Mouse (Mus musculus) liver, postnatal 0 days (tissue): ENCODE data around the gene Atrnl1. TPM values are rescaled to one million over a fixed set of nuclear protein-coding genes. Genes with fewer than 3 reads are reported as not detected.

ENCODE experiments used
- ATAC-seq: fragments of 200-750 bp; cut with Nextera tagmentation; 2 replicates; pipeline ENCODE4 v1.8.0; 2017; ENCODE audit warnings: mild to moderate bottlenecking, moderate library complexity
- DNase-seq: peaks from one replicate; pipeline ENCODE4 v3.0.0-alpha.2; 2016
- H3K27ac ChIP-seq: fragments of 300-500 bp; sonication (generic); 2 replicates; pipeline ENCODE4 v1.5.1; 2014; ENCODE audit warnings: antibody characterized with exemption, moderate library complexity, mild to moderate bottlenecking, low read depth
- H3K27me3 ChIP-seq: fragments of 300-500 bp; sonication (generic); 2 replicates; pipeline ENCODE4 v1.6.1; 2014; ENCODE audit warnings: low read length, control low read depth, mixed read lengths; ENCODE audit not compliant: insufficient read depth
- H3K36me3 ChIP-seq: fragments of 300-500 bp; sonication (generic); replicated peaks from 2 replicates; pipeline ENCODE4 v1.6.1; 2014; ENCODE audit warnings: mild to moderate bottlenecking, control low read depth, low read length, moderate library complexity, mixed read lengths; ENCODE audit not compliant: insufficient read depth
- H3K4me1 ChIP-seq: fragments of 300-500 bp; sonication (generic); 2 replicates; pipeline ENCODE4 v1.6.1; 2014; ENCODE audit warnings: antibody characterized with exemption, mild to moderate bottlenecking, control low read depth; ENCODE audit not compliant: insufficient read depth
- H3K4me2 ChIP-seq: fragments of 300-500 bp; sonication (generic); 2 replicates; pipeline ENCODE4 v1.6.1; 2014; ENCODE audit warnings: low read depth, mild to moderate bottlenecking, low read length, moderate library complexity, mixed read lengths
- H3K4me3 ChIP-seq: fragments of 300-500 bp; sonication (generic); 2 replicates; pipeline ENCODE4 v1.5.1; 2014; ENCODE audit warnings: low read depth, low read length
- H3K9ac ChIP-seq: fragments of 300-500 bp; sonication (generic); replicated peaks from 2 replicates; pipeline ENCODE4 v1.6.1; 2014; ENCODE audit warnings: mild to moderate bottlenecking, moderate library complexity
- H3K9me3 ChIP-seq: fragments of 300-500 bp; sonication (generic); 2 replicates; pipeline ENCODE4 v1.6.1; 2016; ENCODE audit warnings: mild to moderate bottlenecking, control low read depth, low read length, mixed read lengths
- CTCF ChIP-seq: sonication (generic); IDR thresholded peaks from 2 replicates; pipeline ENCODE4 v1.5.1; 2016; ENCODE audit warnings: antibody characterized with exemption, low read depth
- EP300 ChIP-seq: IDR thresholded peaks from 2 replicates; pipeline ENCODE4 v1.6.1; 2016; ENCODE audit warnings: antibody characterized with exemption, low read depth, mild to moderate bottlenecking
- WGBS: fragments of 180-500 bp; shearing (Covaris S2); extraction: QIAGEN DNeasy Blood & Tissue Kit; methylation state at CpG from one replicate; pipeline ENCODE4 v1.1.7; 2014; ENCODE audit not compliant: insufficient replicate concordance; 5-methylcytosine and 5-hydroxymethylcytosine counted together
- polyA plus RNA-seq: library from polyadenylated mRNA; unstranded; fragments of >200 nt; fragmentation: Nextera tagmentation; extraction: Ambion mirVana; gene quantifications from 2 replicates; pipeline ENCODE4 v1.2.1, GENCODE M21; 2015

Atrnl1 gene
- polyA plus RNA-seq, 1 experiment from 2014 or later = 0.70 TPM

- Histone ChIP-seq H3K36me3 (peaks cover 3% of the 10 kb centered on the region; the same call in 1 of the 2 replicates), H3K4me2 (no peak overlapping the region), H3K4me1 (no peaks in the 10 kb centered on the region), H3K27ac (no peak overlapping the region), H3K9me3 (no peaks in the 10 kb centered on the region), H3K27me3 (no peaks in the 10 kb centered on the region), H3K4me3 (no peak overlapping the region), H3K9ac (no peak overlapping the region)
- no peak for ATAC-seq
- no peak for DNase-seq
- TF ChIP-seq CTCF = no peak
- 87% methylated on average over 14 of the region's 14 CpGs for WGBS
Measured at GRCm38 (mm10) chr19:57752189-57752588, 141.4 kb downstream of the Atrnl1 start.

- H3K27ac ChIP-seq = peak overlapping the region; percentile 11; the same call in 1 of the 2 replicates
- no peaks in the 10 kb centered on the region for H3K27me3 ChIP-seq
- TF ChIP-seq EP300 = no peak
- TF ChIP-seq CTCF = no peak
- H3K4me1 ChIP-seq = peaks cover 4% of the 10 kb centered on the region; the same call in 1 of the 2 replicates
- DNase-seq = no peak
- no peak overlapping the region for H3K4me2 ChIP-seq
- H3K9me3 ChIP-seq = no peaks in the 10 kb centered on the region
- WGBS = 66% methylated on average over 2 of the region's 2 CpGs
- peak; percentile 51; the same call in 1 of the 2 replicates for ATAC-seq
- H3K36me3 ChIP-seq = no peaks in the 10 kb centered on the region
- no peak overlapping the region for H3K9ac ChIP-seq
- H3K4me3 ChIP-seq = no peak overlapping the region
Measured at GRCm38 (mm10) chr19:57762526-57762925, 151.7 kb downstream of the Atrnl1 start.

- H3K4me3 ChIP-seq = no peak overlapping the region
- TF ChIP-seq CTCF (no peak), EP300 (no peak)
- H3K4me2 ChIP-seq = no peak overlapping the region
- WGBS = 76% methylated on average over 16 of the region's 16 CpGs
- DNase-seq = no peak
- no peak overlapping the region for H3K9ac ChIP-seq
- no peaks in the 10 kb centered on the region for H3K27me3 ChIP-seq
- no peak overlapping the region for H3K27ac ChIP-seq
- H3K36me3 ChIP-seq = no peaks in the 10 kb centered on the region
- H3K9me3 ChIP-seq = no peaks in the 10 kb centered on the region
- H3K4me1 ChIP-seq = peaks cover 4% of the 10 kb centered on the region; the same call in 1 of the 2 replicates
- ATAC-seq = no peak
Measured at GRCm38 (mm10) chr19:57764576-57765371, 153.9 kb downstream of the Atrnl1 start.

- DNase-seq (no peak), ATAC-seq (no peak)
- H3K4me1 ChIP-seq = peaks cover 3% of the 10 kb centered on the region; the same call in 1 of the 2 replicates
- H3K4me2 ChIP-seq = no peak overlapping the region
- H3K27me3 ChIP-seq = no peaks in the 10 kb centered on the region
- no peak overlapping the region for H3K9ac ChIP-seq
- WGBS = 39% methylated on average over 2 of the region's 2 CpGs
- no peaks in the 10 kb centered on the region for H3K36me3 ChIP-seq
- TF ChIP-seq CTCF = no peak
- TF ChIP-seq EP300 = no peak
- no peak overlapping the region for H3K27ac ChIP-seq
- no peaks in the 10 kb centered on the region for H3K9me3 ChIP-seq
- no peak overlapping the region for H3K4me3 ChIP-seq
Measured at GRCm38 (mm10) chr19:57767051-57767450, 156.2 kb downstream of the Atrnl1 start.

GRCm38 (mm10) chr19:57768661-57769060 is 157.8 kb downstream of the Atrnl1 start:
- no peak for ATAC-seq

GRCm38 (mm10) chr19:57782366-57783089 is 171.7 kb downstream of the Atrnl1 start:
- Histone ChIP-seq H3K27ac (no peak overlapping the region), H3K4me3 (no peak overlapping the region), H3K27me3 (no peaks in the 10 kb centered on the region), H3K9me3 (no peaks in the 10 kb centered on the region), H3K4me1 (no peaks in the 10 kb centered on the region), H3K36me3 (no peaks in the 10 kb centered on the region), H3K9ac (no peak overlapping the region), H3K4me2 (no peak overlapping the region)
- DNase-seq (no peak), ATAC-seq (no peak)
- 83% methylated on average over 3 of the region's 3 CpGs for WGBS
- TF ChIP-seq CTCF = no peak
- no peak for TF ChIP-seq EP300

More at GRCm38 (mm10) chr19:57768661-57769060, 157.8 kb downstream of the Atrnl1 start:
- H3K4me3 ChIP-seq = no peak overlapping the region
- no peak overlapping the region for H3K27ac ChIP-seq
- H3K9ac ChIP-seq = no peak overlapping the region
- H3K36me3 ChIP-seq = no peaks in the 10 kb centered on the region
- DNase-seq = no peak
- TF ChIP-seq CTCF (no peak), EP300 (no peak)
- no peak overlapping the region for H3K4me2 ChIP-seq
- no peaks in the 10 kb centered on the region for H3K9me3 ChIP-seq
- WGBS = 87% methylated on average over 11 of the region's 11 CpGs
- no peaks in the 10 kb centered on the region for H3K27me3 ChIP-seq
- H3K4me1 ChIP-seq = no peaks in the 10 kb centered on the region
